ENCODE assay signal across 19 mouse cellular contexts in genomic region chr4:124969219-124969848, GRCm38 (mm10). TPM values are rescaled to one million over a fixed set of nuclear protein-coding genes. Genes with fewer than 3 reads are reported as not detected.
DNase-seq lines count a peak whose midpoint lies in the region; ATAC-seq lines count a peak whose summit lies in the region.
"Had no signal": no experiment of that assay in that cellular context is flagged by ENCODE, and none has a peak within 500 bp of the region (broad histone marks: within the 10 kb centered on the region; RNA-seq: fewer than 3 reads in every experiment).

No protein-coding gene starts in this region.

- H3K4me2 ChIP-seq in hindbrain, embryonic 12.5 days (replicated peaks), result no peak overlapping the region
- H3K4me2 ChIP-seq in embryonic facial prominence, embryonic 14.5 days (ENCODE audit: low read depth, low read length), result peak overlapping the region; percentile 14; the same call in 1 of the 2 replicates
- peak overlapping the region; percentile 27; the same call in 1 of the 2 replicates for H3K4me2 ChIP-seq in limb, embryonic 13.5 days (replicated peaks)
- H3K4me2 ChIP-seq: heart, embryonic 11.5 days; liver, embryonic 11.5 days; neural tube, embryonic 12.5 days had no signal

- H3K9me3 ChIP-seq in hindbrain, embryonic 10.5 days, result no peaks in the 10 kb centered on the region
- H3K9me3 ChIP-seq in hindbrain, embryonic 12.5 days (replicated peaks), result no peaks in the 10 kb centered on the region
- H3K9me3 ChIP-seq in embryonic facial prominence, embryonic 14.5 days (ENCODE audit: control insufficient read depth, low read length), result no peaks in the 10 kb centered on the region
- no peaks in the 10 kb centered on the region for H3K9me3 ChIP-seq in limb, embryonic 13.5 days
- H3K9me3 ChIP-seq: neural tube, embryonic 12.5 days had no signal

- H3K36me3 ChIP-seq in hindbrain, embryonic 10.5 days, result no peaks in the 10 kb centered on the region
- no peaks in the 10 kb centered on the region for H3K36me3 ChIP-seq in hindbrain, embryonic 12.5 days
- H3K36me3 ChIP-seq in embryonic facial prominence, embryonic 14.5 days (ENCODE audit: control insufficient read depth, insufficient read depth, low read length), result no peaks in the 10 kb centered on the region
- no peaks in the 10 kb centered on the region for H3K36me3 ChIP-seq in limb, embryonic 13.5 days
- H3K36me3 ChIP-seq: neural tube, embryonic 12.5 days had no signal

- peaks cover 77% of the 10 kb centered on the region for H3K4me1 ChIP-seq in hindbrain, embryonic 10.5 days (replicated peaks)
- peaks cover 21% of the 10 kb centered on the region for H3K4me1 ChIP-seq in hindbrain, embryonic 12.5 days
- peaks cover 43% of the 10 kb centered on the region for H3K4me1 ChIP-seq in embryonic facial prominence, embryonic 14.5 days (ENCODE audit: control insufficient read depth, insufficient read depth, low read length)
- peaks cover 47% of the 10 kb centered on the region for H3K4me1 ChIP-seq in limb, embryonic 13.5 days

- H3K27ac ChIP-seq in hindbrain, embryonic 10.5 days, result peak overlapping the region; percentile 75
- no peak overlapping the region for H3K27ac ChIP-seq in hindbrain, embryonic 12.5 days
- H3K27ac ChIP-seq in embryonic facial prominence, embryonic 14.5 days (replicated peaks; ENCODE audit: low read depth, low read length), result peak overlapping the region; percentile 35
- no peak overlapping the region for H3K27ac ChIP-seq in limb, embryonic 13.5 days
- H3K27ac ChIP-seq: neural tube, embryonic 12.5 days had no signal

- H3K9ac ChIP-seq in hindbrain, embryonic 12.5 days, result no peak overlapping the region
- H3K9ac ChIP-seq in embryonic facial prominence, embryonic 14.5 days (ENCODE audit: low read depth, low read length), result 0 out of 2 replicates have a peak overlapping the region, but pooled peaks have one; percentile 17
- H3K9ac ChIP-seq in limb, embryonic 13.5 days, result no peak overlapping the region
- H3K9ac ChIP-seq: forebrain, postnatal 0 days; neural tube, embryonic 12.5 days had no signal

- no peak overlapping the region for H3K4me3 ChIP-seq in hindbrain, embryonic 10.5 days
- no peak overlapping the region for H3K4me3 ChIP-seq in hindbrain, embryonic 12.5 days
- no peak overlapping the region for H3K4me3 ChIP-seq in embryonic facial prominence, embryonic 14.5 days (ENCODE audit: low read depth, low read length)
- H3K4me3 ChIP-seq in limb, embryonic 13.5 days, result no peak overlapping the region
- H3K4me3 ChIP-seq: neural tube, embryonic 12.5 days had no signal

- DNase-seq in hindbrain, embryonic 10.5 days (ENCODE audit: low spot score), result no peak
- peak; percentile 50 for DNase-seq in embryonic facial prominence, embryonic 14.5 days (ENCODE audit: low spot score)
- no peak for DNase-seq in kidney, adult 11 months
- DNase-seq in spleen, postnatal 4 days (ENCODE audit: low spot score in 2 of 2), result no peak
- DNase-seq: adrenal gland, adult 2 months; B cell, adult 2 months; cerebellum, adult 2 months; forebrain, postnatal 0 days; gastrocnemius, postnatal 36 days; heart, postnatal 10 days; lung, adult 18-20 months; lung, postnatal 14 days had no signal

- no peak for ATAC-seq in hindbrain, embryonic 12.5 days (ENCODE audit: low FRiP score)
- peak; percentile 53 for ATAC-seq in common myeloid progenitor, adult 5-6 weeks (replicated peaks; ENCODE audit: low read depth, poor library complexity, severe bottlenecking)
- peak; percentile 62; the same call in 1 of the 2 replicates for ATAC-seq in embryonic facial prominence, embryonic 14.5 days (ENCODE audit: low read depth)
- no peak for ATAC-seq in limb, embryonic 13.5 days (ENCODE audit: low FRiP score, low read depth)
- ATAC-seq: forebrain, postnatal 0 days; intestine, postnatal 0 days had no signal

- 74% methylated on average over 7 of the region's 7 CpGs for WGBS in hindbrain, embryonic 10.5 days
- WGBS in hindbrain, embryonic 12.5 days, result 72% methylated on average over 7 of the region's 7 CpGs
- WGBS in embryonic facial prominence, embryonic 14.5 days, result 33% methylated on average over 7 of the region's 7 CpGs
- WGBS in limb, embryonic 13.5 days, result 53% methylated on average over 7 of the region's 7 CpGs

- 0 out of 2 replicates have a peak, but pooled peaks cover 3% of the 10 kb centered on the region for H3K27me3 ChIP-seq in hindbrain, embryonic 10.5 days (ENCODE audit: insufficient read depth, poor library complexity, severe bottlenecking)
- 0 out of 2 replicates have a peak, but pooled peaks cover 3% of the 10 kb centered on the region for H3K27me3 ChIP-seq in hindbrain, embryonic 12.5 days
- peaks cover 7% of the 10 kb centered on the region; the same call in 1 of the 2 replicates for H3K27me3 ChIP-seq in embryonic facial prominence, embryonic 14.5 days (replicated peaks; ENCODE audit: control insufficient read depth, insufficient read depth, low read length)
- peaks cover 89% of the 10 kb centered on the region for H3K27me3 ChIP-seq in limb, embryonic 13.5 days
- H3K27me3 ChIP-seq: neural tube, embryonic 12.5 days had no signal

RNA-seq across cellular contexts. Expression of gene Rspo1, which starts 16.9 kb away (rescaled TPM):
- polyA plus RNA-seq in hindbrain, embryonic 10.5 days (2016; fragmentation: Nextera tagmentation; extraction: Ambion mirVana), result 14.8 and 17.4 TPM in 2 replicates
- polyA plus RNA-seq in hindbrain, embryonic 12.5 days (2016; fragmentation: Nextera tagmentation; extraction: Ambion mirVana), result 7.0 and 9.1 TPM in 2 replicates
- total RNA-seq in common myeloid progenitor, adult 5-6 weeks (2017), result 2.4 TPM in 1 of 2 replicates, not detected in the other
- 10.0 and 10.6 TPM in 2 replicates for polyA plus RNA-seq in embryonic facial prominence, embryonic 14.5 days (2014; fragmentation: Nextera tagmentation; extraction: Ambion mirVana)
- polyA plus RNA-seq in limb, embryonic 13.5 days (2015; fragmentation: Nextera tagmentation; extraction: Ambion mirVana), result 2.5 and 3.1 TPM in 2 replicates

RNA-seq across cellular contexts. Expression of gene Cdca8, which starts 30.2 kb away (rescaled TPM):
- 224 and 253 TPM in 2 replicates for polyA plus RNA-seq in hindbrain, embryonic 10.5 days (2016; fragmentation: Nextera tagmentation; extraction: Ambion mirVana)
- 130 and 135 TPM in 2 replicates for polyA plus RNA-seq in hindbrain, embryonic 12.5 days (2016; fragmentation: Nextera tagmentation; extraction: Ambion mirVana)
- 108 and 117 TPM in 2 replicates for total RNA-seq in common myeloid progenitor, adult 5-6 weeks (2017)
- 70.3 and 90.3 TPM in 2 replicates for polyA plus RNA-seq in embryonic facial prominence, embryonic 14.5 days (2014; fragmentation: Nextera tagmentation; extraction: Ambion mirVana)
- 128 and 130 TPM in 2 replicates for polyA plus RNA-seq in limb, embryonic 13.5 days (2015; fragmentation: Nextera tagmentation; extraction: Ambion mirVana)

RNA-seq across cellular contexts. Expression of gene 9930104L06Rik, which starts 32.5 kb away (rescaled TPM):
- polyA plus RNA-seq in hindbrain, embryonic 10.5 days (2016; fragmentation: Nextera tagmentation; extraction: Ambion mirVana), result 13.3 and 18.0 TPM in 2 replicates
- polyA plus RNA-seq in hindbrain, embryonic 12.5 days (2016; fragmentation: Nextera tagmentation; extraction: Ambion mirVana), result 16.7 and 18.1 TPM in 2 replicates
- 12.0 and 14.3 TPM in 2 replicates for total RNA-seq in common myeloid progenitor, adult 5-6 weeks (2017)
- 2.8 and 4.2 TPM in 2 replicates for polyA plus RNA-seq in embryonic facial prominence, embryonic 14.5 days (2014; fragmentation: Nextera tagmentation; extraction: Ambion mirVana)
- 16.5 and 19.8 TPM in 2 replicates for polyA plus RNA-seq in limb, embryonic 13.5 days (2015; fragmentation: Nextera tagmentation; extraction: Ambion mirVana)

RNA-seq across cellular contexts. Expression of gene Gnl2, which starts 47.1 kb away (rescaled TPM):
- polyA plus RNA-seq in hindbrain, embryonic 10.5 days (2016; fragmentation: Nextera tagmentation; extraction: Ambion mirVana), result 76.8 and 86.1 TPM in 2 replicates
- 94.9 and 96.6 TPM in 2 replicates for polyA plus RNA-seq in hindbrain, embryonic 12.5 days (2016; fragmentation: Nextera tagmentation; extraction: Ambion mirVana)
- 182 and 228 TPM in 2 replicates for total RNA-seq in common myeloid progenitor, adult 5-6 weeks (2017)
- 72.5 and 81.2 TPM in 2 replicates for polyA plus RNA-seq in embryonic facial prominence, embryonic 14.5 days (2014; fragmentation: Nextera tagmentation; extraction: Ambion mirVana)
- 90.3 and 91.7 TPM in 2 replicates for polyA plus RNA-seq in limb, embryonic 13.5 days (2015; fragmentation: Nextera tagmentation; extraction: Ambion mirVana)

Comparison
In these comparisons a context has a peak if more than half of its experiments do, and no peak if none do; other contexts are left out.
1. H3K27ac ChIP-seq: peak in hindbrain, embryonic 10.5 days (single experiment) and embryonic facial prominence, embryonic 14.5 days (single experiment); none in hindbrain, embryonic 12.5 days (single experiment) and limb, embryonic 13.5 days (single experiment).
2. ATAC-seq: peak in common myeloid progenitor, adult 5-6 weeks (single experiment) and embryonic facial prominence, embryonic 14.5 days (single experiment); none in hindbrain, embryonic 12.5 days (single experiment) and limb, embryonic 13.5 days (single experiment).